Mouse (Mus musculus) kidney, adult 2 months (tissue): ENCODE data around the gene Eif2b1. TPM values are rescaled to one million over a fixed set of nuclear protein-coding genes. Genes with fewer than 3 reads are reported as not detected.
"Not testable (repeated sequence)": the region's sequence is repeated elsewhere in the genome, so short reads cannot be mapped to it uniquely, and the experiment has no call there.

ENCODE experiments used
- DNase-seq: peaks from one replicate; pipeline ENCODE4 v3.0.0; 2021
- H3K27ac ChIP-seq: fragments of 200-500 bp; 2 replicates; pipeline ENCODE4 v1.5.1; 2012; ENCODE audit warnings: low read depth, low read length, control low read depth, inconsistent platforms; ENCODE audit not compliant: insufficient read depth
- H3K27me3 ChIP-seq: fragments of 200-500 bp; replicated peaks from 2 replicates; pipeline ENCODE4 v1.6.1; 2012; ENCODE audit warnings: mild to moderate bottlenecking, moderate library complexity, low read length, inconsistent platforms; ENCODE audit not compliant: control insufficient read depth, insufficient read depth
- H3K36me3 ChIP-seq: fragments of 200-500 bp; 2 replicates; pipeline ENCODE4 v1.6.1; 2012; ENCODE audit warnings: mild to moderate bottlenecking, moderate library complexity, low read length, inconsistent platforms; ENCODE audit not compliant: control insufficient read depth, insufficient read depth
- H3K4me1 ChIP-seq: fragments of 200-500 bp; 2 replicates; pipeline ENCODE4 v1.6.1; 2011; ENCODE audit warnings: low read length; ENCODE audit not compliant: control insufficient read depth, insufficient read depth
- H3K4me3 ChIP-seq: fragments of 200-500 bp; 2 replicates; pipeline ENCODE4 v1.5.1; 2011; ENCODE audit warnings: mild to moderate bottlenecking, low read depth, low read length, control low read depth; ENCODE audit not compliant: insufficient read depth
- CTCF ChIP-seq: fragments of 200-500 bp; conservative IDR thresholded peaks from 2 replicates; pipeline ENCODE4 v1.5.1; 2011; ENCODE audit warnings: low read depth, mild to moderate bottlenecking, control low read depth, low read length, moderate library complexity, mixed read lengths; ENCODE audit not compliant: insufficient read depth, insufficient read length
- POLR2A ChIP-seq: fragments of 200-500 bp; IDR thresholded peaks from one replicate; pipeline ENCODE4 v1.6.1; 2011; ENCODE audit warnings: low read depth, low read length, control low read depth
- WGBS: fragments of 180-500 bp; shearing (Covaris S2); methylation state at CpG from one replicate; pipeline ENCODE4 v1.1.7; 2018; 5-methylcytosine and 5-hydroxymethylcytosine counted together
- polyA plus RNA-seq: library from polyadenylated mRNA; depleted of rRNA; stranded (reverse); fragments of >200 nt; gene quantifications from 2 replicates; pipeline ENCODE4 v1.2.3, GENCODE M21; 2012

Gene Eif2b1
- polyA plus RNA-seq, 1 experiment: 23.6 TPM

- H3K4me1 ChIP-seq: no peaks in the 10 kb centered on the region
- no peak for TF ChIP-seq CTCF
- no peak for TF ChIP-seq POLR2A
- DNase-seq: no peak
- no peaks in the 10 kb centered on the region for H3K36me3 ChIP-seq
- WGBS: 78% methylated on average over 17 of the region's 17 CpGs
- H3K4me3 ChIP-seq: no peak overlapping the region
- no peaks in the 10 kb centered on the region for H3K27me3 ChIP-seq
- H3K27ac ChIP-seq: no peak overlapping the region
These were observed 26.2 kb upstream of the Eif2b1 start for GRCm38 (mm10) chr5:124605041-124605622.

GRCm38 (mm10) chr5:124604296-124604695 lies 25.4 kb upstream of the Eif2b1 start:
- TF ChIP-seq CTCF (no peak), POLR2A (no peak)
- WGBS: 84% methylated on average over 4 of the region's 4 CpGs
- H3K4me1 ChIP-seq: no peaks in the 10 kb centered on the region
- H3K27ac ChIP-seq: no peak overlapping the region
- H3K4me3 ChIP-seq: no peak overlapping the region
- H3K27me3 ChIP-seq: no peaks in the 10 kb centered on the region
- no peak for DNase-seq
- no peaks in the 10 kb centered on the region for H3K36me3 ChIP-seq

DNA sequence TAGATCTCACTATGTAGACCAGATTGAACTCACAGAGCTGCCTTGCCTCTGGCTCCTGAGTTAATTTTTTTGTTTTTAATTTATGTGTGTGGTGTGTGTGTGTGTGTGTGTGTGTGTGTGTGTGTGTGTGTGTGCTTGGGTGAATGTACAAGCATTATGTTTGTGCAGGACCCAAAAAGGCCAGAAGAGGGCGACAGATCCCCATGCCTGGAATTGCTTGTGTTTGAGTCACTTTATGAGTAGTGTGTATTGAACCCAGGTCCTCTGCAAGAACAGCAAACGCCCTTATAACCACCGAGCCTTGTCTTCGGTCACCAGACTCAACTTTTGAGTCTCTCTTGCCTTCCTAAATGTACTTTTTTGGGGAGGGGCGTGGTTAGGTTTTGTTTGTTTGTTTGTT lies 23.4 kb upstream of the Eif2b1 start:
- Histone ChIP-seq H3K4me1 (no peaks in the 10 kb centered on the region; the same call in 1 of the 2 replicates), H3K4me3 (no peak overlapping the region), H3K27ac (no peak overlapping the region), H3K27me3 (no peaks in the 10 kb centered on the region), H3K36me3 (no peaks in the 10 kb centered on the region)
- DNase-seq: peak; percentile 58
- TF ChIP-seq POLR2A (no peak), CTCF (peak; percentile 74)
- 72% methylated on average over 5 of the region's 5 CpGs for WGBS

DNA sequence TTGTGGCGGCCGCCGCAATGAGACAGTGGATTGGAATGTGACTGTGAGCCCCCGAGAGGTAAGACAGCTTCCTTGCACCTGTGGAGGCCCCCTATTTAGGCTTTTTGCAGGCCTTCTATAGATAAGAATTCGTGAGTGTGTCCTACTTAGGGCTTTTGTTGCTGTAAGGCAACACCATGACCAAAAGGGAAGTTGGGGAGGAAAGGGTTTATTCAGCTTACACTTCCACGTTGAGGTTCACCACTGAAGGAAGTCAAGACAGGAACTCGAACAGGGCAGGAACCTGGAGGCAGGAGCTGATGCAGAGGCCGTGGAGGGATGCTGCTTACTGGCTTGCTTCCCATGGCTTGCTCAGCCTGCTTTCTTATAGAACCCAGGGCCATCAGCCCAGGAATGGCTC lies 20.8 kb upstream of the Eif2b1 start:
- H3K4me3 ChIP-seq, H3K4me1 ChIP-seq: not testable (repeated sequence)

DNA sequence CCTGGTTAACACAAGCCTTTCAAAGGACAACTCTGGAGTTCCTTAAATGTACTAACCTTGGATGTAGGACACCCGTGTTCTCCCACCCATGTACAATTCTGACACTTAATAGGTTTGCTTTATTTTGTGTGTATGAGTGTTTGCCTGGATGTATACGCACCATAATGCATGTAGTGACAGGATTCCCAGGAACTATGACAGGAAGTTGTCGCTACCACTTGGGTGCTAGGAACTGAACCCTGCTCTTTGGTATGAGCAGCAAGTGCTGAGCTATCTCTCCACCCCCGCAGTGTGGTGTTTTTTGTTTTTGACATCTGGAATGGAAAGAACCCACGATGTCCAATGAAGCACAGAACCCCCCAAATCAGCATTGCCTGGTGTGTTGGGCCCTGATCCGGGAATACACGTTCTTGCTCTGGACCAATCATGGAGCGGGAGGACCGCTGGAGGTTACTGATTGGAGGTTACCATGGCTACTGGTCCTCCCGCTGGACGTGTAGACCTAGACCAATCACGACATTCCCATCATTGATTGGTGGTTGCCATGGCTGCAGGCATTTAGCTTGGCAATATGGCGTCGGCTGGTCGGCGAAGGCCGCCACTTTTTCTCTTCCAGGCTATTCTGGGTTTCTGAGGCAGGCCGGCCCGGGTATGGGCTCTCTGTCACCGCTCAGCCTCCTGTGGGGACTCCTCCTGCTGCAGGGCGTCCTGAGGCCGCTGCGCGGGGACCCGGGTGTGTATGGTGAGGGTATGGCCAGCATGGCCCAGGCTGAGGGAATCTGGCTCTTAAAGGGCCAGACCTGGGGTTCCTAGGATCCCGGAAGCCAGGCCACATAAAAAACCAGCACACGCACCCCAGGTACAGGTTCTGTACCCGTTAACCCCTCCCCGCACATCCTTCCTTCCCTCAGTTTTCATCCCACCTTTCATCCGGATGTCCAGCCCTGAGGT lies 19.6 kb upstream of the Eif2b1 start:
- peak; percentile 99 for DNase-seq
- H3K4me1 ChIP-seq: no peaks in the 10 kb centered on the region; the same call in 1 of the 2 replicates
- TF ChIP-seq CTCF: no peak
- no peak for TF ChIP-seq POLR2A
- 6% methylated on average over 30 of the region's 30 CpGs for WGBS
- H3K27ac ChIP-seq: no peak overlapping the region
- H3K36me3 ChIP-seq: no peaks in the 10 kb centered on the region
- H3K27me3 ChIP-seq: no peaks in the 10 kb centered on the region
- peak overlapping the region; percentile 74 for H3K4me3 ChIP-seq

More for the DNA sequence above, 20.8 kb upstream of the Eif2b1 start:
- H3K36me3 ChIP-seq, DNase-seq, H3K27me3 ChIP-seq, H3K27ac ChIP-seq: not testable (repeated sequence)
- 58% methylated on average over 8 of the region's 8 CpGs for WGBS

- no peaks in the 10 kb centered on the region for H3K4me1 ChIP-seq
- H3K4me3 ChIP-seq: no peak overlapping the region
- TF ChIP-seq CTCF (no peak), POLR2A (no peak)
- no peak overlapping the region for H3K27ac ChIP-seq
- 99% methylated on average over 3 of the region's 3 CpGs for WGBS
- DNase-seq: no peak
- H3K36me3 ChIP-seq: no peaks in the 10 kb centered on the region
- no peaks in the 10 kb centered on the region for H3K27me3 ChIP-seq
These were observed 13.8 kb upstream of the Eif2b1 start for GRCm38 (mm10) chr5:124592768-124593167.

GRCm38 (mm10) chr5:124582515-124582914 lies 3.6 kb upstream of the Eif2b1 start:
- Histone ChIP-seq H3K27ac (no peak overlapping the region), H3K27me3 (no peaks in the 10 kb centered on the region), H3K4me1 (peaks cover 2% of the 10 kb centered on the region; the same call in 1 of the 2 replicates), H3K36me3 (no peaks in the 10 kb centered on the region), H3K4me3 (no peak overlapping the region)
- WGBS: 62% methylated on average over 5 of the region's 5 CpGs
- TF ChIP-seq POLR2A (no peak), CTCF (no peak)
- peak; percentile 36 for DNase-seq
